Mouse (Mus musculus) yolk sac, embryonic 10.5 days (tissue): ENCODE measurements around the gene Cnrip1.
"Not testable (repeated sequence)": the region's sequence is repeated elsewhere in the genome, so short reads cannot be mapped to it uniquely, and the experiment has no call there.

Experiments
- DNase-seq: peaks from one replicate; pipeline ENCODE4 v3.0.0-alpha.2; 2017; ENCODE audit warnings: low spot score

Cnrip1 gene

DNA sequence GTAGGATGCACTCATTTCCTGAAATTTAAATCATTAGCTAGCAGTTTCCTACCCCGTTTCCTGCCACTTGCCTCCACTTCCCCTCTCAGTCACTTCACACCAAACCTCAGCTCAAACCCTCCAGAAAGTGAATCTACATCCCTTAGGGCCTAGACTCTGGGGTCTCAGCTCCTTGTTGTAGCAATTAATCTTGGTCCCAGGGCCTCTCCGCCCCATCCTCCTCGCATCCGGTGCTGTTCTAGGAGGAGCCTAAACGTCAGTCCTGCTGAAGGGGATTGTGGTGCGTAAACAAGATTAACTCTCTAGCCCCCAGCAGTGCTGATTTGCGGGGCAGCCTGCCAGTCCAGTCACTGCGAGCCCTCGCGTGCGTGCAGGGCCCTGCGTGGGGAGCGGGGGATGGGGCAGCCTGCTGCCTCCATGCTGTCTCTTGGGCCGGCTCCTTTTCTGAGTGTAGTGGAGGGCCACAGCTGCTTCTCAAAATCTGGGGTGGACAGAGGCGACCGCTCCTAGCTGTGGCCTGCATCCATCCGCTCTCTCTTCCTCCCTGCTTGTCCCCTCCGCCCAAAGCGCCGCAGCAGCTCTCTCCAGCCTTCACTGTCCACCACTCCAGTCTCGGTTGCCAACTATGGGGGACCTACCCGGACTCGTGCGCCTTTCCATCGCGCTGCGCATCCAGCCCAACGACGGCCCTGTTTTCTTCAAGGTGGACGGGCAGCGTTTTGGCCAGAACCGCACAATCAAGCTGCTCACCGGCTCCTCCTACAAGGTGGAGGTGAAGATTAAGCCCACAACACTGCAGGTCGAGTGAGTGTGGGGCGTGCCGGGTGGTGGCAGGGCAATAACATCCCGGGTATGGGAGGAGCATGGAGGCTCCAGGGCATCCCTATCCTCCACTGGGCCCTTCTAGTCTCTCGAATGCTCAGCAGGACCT is at the start of gene Cnrip1, which contains the start of gene Plek:
TSS of gene Cnrip1 (plus strand) at position 42 of the 931 bp plus-strand sequence.
TSS of gene Plek (minus strand) at position 837 of the 931 bp plus-strand sequence.
- DNase-seq = peak; percentile 43

DNA sequence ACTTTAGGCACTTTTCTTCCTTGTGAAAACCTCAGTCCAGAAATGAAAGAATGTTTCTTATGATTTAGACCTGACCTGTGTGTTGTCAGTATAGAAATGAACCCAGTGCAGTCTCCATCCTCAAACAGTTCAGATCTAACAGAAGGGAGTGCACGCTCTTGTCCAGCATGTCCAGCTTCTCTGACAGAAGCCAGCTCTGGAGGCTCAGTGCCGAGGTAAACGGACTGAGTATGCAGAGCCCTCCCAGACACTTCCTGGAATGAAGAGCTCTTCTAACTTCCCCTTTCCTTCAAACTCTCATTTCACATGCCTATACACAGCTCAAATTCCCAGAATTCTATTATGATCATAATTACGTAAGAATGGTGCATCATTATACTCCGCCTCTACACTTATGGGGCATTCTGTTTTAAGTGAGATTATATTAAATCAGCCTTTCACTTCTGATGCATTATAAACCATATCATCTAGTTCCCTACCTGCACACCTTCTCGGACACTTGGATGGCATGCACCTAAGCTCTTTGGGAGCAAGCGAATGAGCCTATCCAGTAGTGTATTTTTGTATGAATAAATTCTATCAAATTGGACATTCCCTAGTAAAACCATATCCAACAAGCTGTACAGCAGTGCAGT is 48.5 kb upstream of the Cnrip1 start:
- no peak for DNase-seq

GRCm38 (mm10) chr11:17003757-17004156 is 47.6 kb upstream of the Cnrip1 start:
- DNase-seq = no peak

- DNase-seq = no peak
Observed at GRCm38 (mm10) chr11:17004899-17005846, 46.2 kb upstream of the Cnrip1 start.

DNA sequence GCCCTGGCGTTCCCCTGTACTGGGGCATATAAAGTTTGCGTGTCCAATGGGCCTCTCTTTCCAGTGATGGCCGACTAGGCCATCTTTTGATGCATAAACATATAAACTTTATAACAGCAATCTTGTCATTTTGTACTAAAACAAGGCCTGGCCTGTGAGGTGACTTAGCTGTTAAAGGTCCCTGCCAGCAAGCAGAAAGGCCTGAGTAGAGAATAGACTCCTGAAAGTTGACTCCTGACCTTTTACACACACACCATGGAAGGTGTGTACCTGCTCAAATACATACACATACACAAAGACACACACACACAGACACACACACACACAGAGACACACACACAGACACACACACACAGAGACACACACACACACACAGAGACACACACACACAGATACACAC is 44.9 kb upstream of the Cnrip1 start:
- not testable (repeated sequence) for DNase-seq

DNA sequence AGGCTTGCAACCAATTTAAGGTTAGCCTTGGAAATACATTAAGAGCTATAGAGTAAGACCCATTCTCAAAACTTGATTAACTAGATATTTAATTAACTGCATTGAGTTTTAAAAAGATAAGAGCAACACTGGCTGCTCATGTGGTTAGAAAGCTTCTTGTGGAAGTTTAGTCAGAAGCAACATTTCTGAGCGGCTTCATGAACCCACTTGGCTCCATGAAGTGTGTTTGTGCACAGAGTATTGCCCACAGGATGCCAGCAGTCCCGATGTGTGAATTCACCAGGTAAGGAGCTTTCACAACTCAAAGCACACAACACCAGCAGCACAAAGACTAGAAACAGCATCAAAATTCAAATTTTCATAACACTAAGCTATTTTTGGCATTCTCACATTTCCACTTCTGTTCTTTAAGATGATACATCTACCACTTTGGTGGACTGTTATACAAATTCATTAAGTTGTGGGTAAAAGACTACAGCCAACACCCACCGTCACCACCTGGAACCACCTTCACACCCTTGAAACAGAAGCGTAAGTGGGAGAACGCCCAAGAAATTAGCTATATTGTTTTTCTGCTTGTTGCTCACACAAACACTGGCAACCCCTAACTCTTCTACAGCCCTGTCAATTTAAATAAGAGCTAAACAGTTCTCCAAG is 43.7 kb upstream of the Cnrip1 start:
- DNase-seq = no peak

DNA sequence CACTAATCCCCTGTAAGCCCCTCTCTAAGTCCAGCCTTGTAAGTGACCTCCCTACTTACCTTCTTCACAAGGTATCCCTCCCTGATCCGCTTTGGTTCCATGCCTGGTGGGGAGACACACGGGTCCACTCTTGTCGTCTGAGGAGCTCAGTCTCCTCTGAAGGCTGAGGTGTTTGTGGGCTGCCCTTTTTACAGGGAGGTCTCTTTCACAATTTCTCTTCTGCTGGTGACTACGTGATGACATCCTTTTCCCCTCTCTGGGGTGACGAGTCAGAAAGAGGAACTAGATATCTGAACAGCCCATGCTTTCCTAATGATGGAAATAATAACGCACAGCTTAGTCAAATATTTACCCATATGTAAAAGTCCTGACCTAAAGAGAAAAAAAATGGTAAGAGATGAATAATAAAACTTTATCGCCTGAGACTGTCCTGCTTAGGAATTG is 42.9 kb upstream of the Cnrip1 start:
- no peak for DNase-seq

- no peak for DNase-seq
Observed at GRCm38 (mm10) chr11:17012948-17013347, 38.4 kb upstream of the Cnrip1 start.

GRCm38 (mm10) chr11:17019328-17019727 is 32.1 kb upstream of the Cnrip1 start:
- DNase-seq = no peak

- no peak for DNase-seq
Observed at GRCm38 (mm10) chr11:17023206-17023605, 28.2 kb upstream of the Cnrip1 start.

DNA sequence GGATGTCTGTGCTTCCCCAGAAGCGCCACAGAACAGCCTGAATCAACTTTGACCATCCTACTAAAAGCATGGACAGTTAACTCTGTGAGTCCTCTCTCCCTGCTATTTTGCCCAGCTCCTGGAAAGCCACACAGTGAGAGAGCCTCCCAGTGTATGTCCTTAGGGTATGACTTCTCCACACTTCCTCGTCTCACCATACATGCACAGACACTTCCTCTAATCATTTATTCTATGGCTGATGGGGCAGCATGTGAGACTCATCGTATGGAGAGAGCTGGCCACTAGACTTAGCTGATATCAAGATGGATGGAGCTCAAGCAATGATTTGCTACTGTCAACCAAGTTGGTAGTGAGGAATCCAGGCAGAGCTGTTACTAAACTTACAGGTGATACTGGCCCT is 27.4 kb upstream of the Cnrip1 start:
- no peak for DNase-seq

GRCm38 (mm10) chr11:17045806-17046205 is 5.6 kb upstream of the Cnrip1 start:
- no peak for DNase-seq

GRCm38 (mm10) chr11:17052476-17053049 is 1.2 kb downstream of the Cnrip1 start:
- DNase-seq = peak; percentile 9

- not testable (repeated sequence) for DNase-seq
Observed at GRCm38 (mm10) chr11:17069360-17069759, 18.0 kb downstream of the Cnrip1 start.

DNA sequence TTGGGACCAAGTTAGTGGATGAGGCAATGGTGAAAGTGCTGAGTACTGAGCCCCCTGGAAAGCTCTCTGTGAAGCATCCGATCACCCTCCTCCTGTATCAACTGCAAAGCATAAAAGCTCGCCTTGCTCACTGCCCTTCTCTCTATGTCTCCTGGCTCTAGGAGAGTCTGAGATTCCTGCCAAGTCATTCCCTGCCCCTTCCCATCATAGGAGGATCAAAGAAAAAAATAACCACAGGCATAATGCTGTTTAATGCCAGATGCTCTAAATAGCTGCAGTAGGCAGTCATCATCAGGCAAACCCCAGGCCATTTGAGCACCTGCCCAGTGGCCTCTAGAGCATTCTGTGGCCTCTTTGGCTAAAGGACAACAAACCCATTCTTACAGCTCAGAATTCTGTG is 24.3 kb downstream of the Cnrip1 start:
- no peak for DNase-seq

DNA sequence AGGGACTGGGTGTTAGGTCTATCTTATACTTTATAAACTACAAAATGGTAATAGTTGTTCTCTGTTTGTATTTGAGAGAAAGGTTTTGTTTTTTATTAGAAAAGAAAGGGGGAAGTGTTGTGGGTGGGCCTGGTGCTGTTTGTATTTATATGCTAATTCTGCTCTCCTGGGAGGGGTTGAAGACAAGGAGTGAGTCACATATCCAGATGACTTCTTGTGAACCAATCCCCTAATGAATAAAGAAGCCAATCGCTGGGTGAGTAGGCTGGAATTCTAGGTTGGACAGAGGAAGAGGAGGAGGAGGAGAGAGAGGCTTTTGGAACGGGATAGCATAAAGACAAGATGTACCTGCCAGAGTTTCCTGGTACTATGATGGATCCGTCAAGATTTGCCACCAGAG is 30.7 kb downstream of the Cnrip1 start:
- no peak for DNase-seq

GRCm38 (mm10) chr11:17082953-17083352 is 31.6 kb downstream of the Cnrip1 start:
- no peak for DNase-seq

DNA sequence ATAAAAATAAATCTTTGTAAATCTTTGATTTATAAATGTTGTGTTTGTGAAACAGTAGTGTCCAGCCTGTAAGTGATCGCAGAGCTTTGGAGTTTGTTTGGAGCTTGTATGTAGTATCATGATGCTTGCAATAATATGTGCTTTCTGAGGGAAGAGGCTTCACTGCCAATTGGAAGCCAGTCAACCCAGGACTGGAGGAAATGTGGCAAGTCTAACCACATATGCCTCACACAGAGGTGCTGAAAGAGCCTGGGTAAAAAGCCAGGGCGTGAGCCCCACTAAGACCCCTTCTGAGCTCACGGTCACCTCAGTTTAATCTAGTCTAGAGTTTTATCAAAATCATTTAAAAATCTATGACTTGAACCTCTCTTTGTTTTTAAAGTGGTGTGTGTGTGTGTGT is 32.1 kb downstream of the Cnrip1 start:
- DNase-seq = no peak

GRCm38 (mm10) chr11:17083866-17084265 is 32.5 kb downstream of the Cnrip1 start:
- DNase-seq = no peak

GRCm38 (mm10) chr11:17086106-17086505 is 34.7 kb downstream of the Cnrip1 start:
- DNase-seq = no peak

DNA sequence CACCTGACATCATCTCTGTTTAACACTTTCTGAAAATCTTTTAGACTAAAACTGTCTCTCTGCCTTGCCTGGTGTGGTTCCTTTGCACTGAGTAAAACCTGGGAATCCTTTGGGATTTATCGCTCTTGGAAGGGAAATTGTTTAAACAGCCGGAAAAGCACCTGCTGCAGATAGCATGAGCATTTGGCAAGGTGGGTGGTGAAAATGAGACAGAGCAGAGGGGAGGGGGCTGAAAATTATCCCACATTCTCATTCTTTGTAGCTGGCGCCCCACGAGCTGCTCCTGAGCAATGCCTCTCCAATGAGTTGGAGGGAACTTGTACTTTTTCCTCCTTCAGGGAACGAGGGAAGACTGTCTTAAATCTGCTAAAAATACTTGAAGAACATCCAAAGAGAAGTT is 55.5 kb downstream of the Cnrip1 start:
- DNase-seq = no peak
